Mouse (Mus musculus) gonadal fat pad, adult 2 months (tissue): ENCODE measurements around the gene Cdc42. TPM values are rescaled to one million over a fixed set of nuclear protein-coding genes. Genes with fewer than 3 reads are reported as not detected.

Source experiments
- DNase-seq: peaks from one replicate; pipeline ENCODE4 v3.0.0-alpha.2; 2012; ENCODE audit warnings: low read depth
- polyA plus RNA-seq: library from polyadenylated mRNA; depleted of rRNA; stranded (reverse); fragments of >200 nt; gene quantifications from 2 replicates; pipeline ENCODE4 v1.2.3, GENCODE M21; 2012; rRNA removed

Gene Cdc42
- polyA plus RNA-seq, 1 experiment = 148 TPM

DNA sequence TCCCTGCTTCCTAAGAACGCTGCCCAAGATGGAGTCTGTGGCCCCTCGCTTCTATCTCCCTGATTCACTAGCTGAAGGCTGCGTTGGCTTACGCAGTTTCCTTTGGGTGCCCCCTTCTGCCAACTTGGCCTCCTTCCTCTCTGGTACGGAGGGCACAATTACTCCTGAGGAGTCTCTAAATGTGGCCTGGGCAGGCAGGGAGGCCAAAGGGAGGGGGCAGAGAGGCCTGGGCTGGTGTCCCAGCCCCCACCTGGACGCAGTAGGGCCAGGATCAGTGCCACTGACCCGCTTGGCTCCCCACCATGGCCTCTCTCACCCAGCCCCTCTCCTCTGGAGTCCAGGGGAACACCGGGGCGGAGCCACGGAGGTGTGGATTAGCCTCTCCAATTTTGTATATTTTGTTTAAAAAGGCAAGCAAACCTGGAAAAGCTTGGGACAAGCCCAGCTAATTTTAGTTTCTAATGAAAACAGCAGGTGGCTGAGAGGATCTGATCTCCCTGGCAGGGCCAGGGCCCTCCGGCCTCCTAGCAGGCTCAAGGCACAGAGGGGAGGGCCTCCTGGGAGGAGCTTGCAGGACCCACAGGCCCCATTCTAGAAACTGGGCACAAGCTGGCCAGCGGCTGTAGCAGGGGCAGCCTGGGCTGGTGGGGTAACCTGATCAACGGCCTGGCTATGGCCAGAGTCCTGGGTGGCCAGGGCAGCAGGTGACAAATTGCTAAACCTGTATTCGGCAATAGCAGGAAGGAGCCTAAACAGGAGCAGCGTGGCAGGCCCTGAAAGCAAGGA is 71.5 kb downstream of the Cdc42 start:
- no peak for DNase-seq

GRCm38 (mm10) chr4:137283407-137283732 is 74.2 kb downstream of the Cdc42 start:
- DNase-seq = no peak

DNA sequence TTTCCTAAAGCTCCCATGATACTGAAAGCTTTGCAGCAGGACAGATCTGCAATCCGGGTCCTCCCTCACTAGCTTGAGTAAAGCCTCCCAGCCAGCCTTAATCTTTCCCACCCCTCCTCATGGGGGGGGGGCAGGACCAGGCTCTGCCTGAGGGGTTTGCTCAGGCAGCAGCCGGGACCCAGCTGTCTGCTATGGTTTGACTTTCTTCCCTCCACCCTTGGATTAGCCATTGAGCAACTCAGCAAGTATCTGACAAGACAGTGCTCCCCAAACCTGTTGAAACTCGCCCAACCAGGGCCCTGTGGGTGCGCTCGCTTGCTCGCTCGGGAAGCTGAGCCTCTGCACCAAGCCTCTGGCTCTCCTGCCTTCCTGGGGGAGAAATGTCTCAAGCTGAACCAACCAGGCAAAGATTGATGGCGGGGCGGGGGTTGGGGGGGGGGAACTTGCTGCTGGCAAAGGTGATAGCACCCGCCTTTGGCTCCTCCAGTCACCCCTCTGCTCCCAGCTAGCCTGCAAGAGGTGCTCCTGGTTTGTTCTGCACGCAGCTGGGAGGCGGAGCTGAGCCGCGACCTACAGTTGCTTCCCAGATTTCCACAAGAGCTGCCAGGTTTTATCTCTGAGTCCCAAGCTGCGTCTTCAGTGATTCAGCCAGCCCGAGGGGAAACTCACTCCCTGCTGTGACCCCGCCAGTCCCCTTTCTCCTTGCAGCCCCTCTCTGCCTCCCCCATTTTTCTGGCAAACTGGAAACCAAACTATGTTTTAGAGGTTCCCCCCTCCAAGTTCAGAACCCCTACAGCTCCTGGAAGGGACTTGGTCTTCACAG is 74.7 kb downstream of the Cdc42 start:
- DNase-seq = peak; percentile 75

GRCm38 (mm10) chr4:137282122-137282521 is 75.4 kb downstream of the Cdc42 start:
- no peak for DNase-seq

DNA sequence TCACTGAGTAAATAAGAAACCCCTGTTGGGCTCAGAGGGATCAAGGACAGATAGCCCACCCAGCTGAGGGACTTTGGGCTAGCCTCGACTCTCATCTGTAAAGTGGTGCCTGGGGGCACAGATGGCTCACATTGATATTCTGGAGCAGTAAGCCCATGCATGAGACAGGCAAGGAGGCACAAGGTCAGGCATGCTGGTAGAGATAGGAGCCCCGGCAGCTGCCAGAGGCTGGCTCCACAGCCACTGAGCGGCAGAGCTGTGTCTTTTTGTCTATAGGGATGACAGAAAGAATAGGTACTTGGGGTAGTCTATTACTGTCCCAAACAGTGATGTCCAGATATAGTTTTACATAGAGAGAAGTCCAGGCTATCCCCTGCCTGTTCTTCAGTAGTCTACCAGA is 76.2 kb downstream of the Cdc42 start:
- DNase-seq = no peak

GRCm38 (mm10) chr4:137279346-137279745 is 78.2 kb downstream of the Cdc42 start:
- DNase-seq = no peak

GRCm38 (mm10) chr4:137278144-137279040 is 79.1 kb downstream of the Cdc42 start:
- DNase-seq = no peak

DNA sequence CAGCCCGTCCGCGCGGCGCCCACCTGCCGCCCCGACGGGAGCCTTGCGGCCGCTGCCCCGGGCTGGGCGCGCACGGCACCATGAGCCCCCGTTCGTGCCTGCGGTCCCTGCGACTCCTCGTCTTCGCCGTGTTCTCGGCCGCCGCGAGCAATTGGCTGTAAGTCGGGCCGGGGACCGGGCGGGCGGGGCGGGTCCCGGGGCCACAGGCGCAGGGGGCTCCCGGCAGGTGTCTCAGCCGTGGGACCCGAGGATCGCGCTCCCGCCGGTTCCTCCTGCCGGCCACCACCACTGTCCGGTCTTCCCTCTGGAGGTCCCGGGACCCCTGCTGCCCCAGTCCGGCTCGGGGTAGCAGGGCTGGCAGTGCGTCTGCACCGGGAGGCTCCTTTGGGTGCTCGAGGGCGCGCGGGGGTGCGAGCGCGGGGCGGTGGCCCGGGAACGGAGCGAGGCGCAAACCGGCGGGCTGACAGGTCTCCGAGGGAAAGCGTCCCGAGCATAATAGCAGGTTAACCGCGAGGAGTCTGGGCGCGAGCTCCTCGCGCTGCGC is 79.8 kb downstream of the Cdc42 start:
- no peak for DNase-seq

- no peak for DNase-seq
Measured at GRCm38 (mm10) chr4:137277166-137277513, 80.4 kb downstream of the Cdc42 start, which contains the start of gene Wnt4. Wnt4 (plus strand) TSS chr4:137277489.

GRCm38 (mm10) chr4:137276443-137277165 is 80.9 kb downstream of the Cdc42 start:
- no peak for DNase-seq

DNA sequence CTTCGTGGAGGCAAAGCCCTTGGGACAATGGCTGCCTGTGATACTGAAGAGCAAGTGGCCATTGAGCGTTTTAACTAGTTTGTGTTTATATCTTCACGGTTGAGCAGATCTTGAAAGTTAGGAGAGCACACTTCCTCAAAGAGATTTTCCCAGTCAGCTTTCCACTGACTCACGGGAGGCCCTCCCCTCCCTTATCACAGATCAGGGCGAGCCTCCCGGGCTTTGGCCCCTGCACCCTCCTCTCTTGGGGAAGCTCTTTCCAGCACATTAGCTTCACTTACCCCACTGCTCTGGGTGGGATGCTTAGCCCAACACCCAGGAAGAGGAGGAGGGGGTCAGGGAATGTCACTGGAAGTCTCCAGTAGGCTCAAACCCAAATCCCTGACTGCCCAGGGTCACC is 83.2 kb downstream of the Cdc42 start:
- DNase-seq = no peak

DNA sequence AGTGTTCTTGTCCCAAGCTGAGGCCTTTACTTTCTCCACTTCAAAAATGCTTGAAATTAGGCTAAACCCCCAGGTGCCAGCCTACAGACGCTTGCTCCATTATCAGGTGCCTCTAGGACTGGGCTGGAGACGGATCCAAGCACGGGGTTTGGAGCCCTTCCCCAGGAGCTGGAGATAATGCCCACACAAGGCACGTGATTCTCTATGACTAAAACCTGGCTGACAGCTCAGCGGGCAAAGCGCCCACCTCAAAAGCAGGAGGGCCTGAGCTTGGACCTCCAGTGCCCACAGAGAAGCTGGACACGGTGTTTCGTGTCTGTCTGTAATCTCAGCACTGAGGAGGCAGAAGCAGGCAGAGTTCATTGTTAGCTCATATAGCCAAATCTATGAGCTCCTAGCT is 85.7 kb downstream of the Cdc42 start:
- DNase-seq = no peak

Other genes with a start within 250 kb of the Cdc42 start
- 5.5 and 5.7 TPM in 2 replicates for gene Wnt4, start 80.2 kb downstream of the Cdc42 start, polyA plus RNA-seq
- gene Cela3a, start 52.1 kb upstream of the Cdc42 start, polyA plus RNA-seq = not detected in 2 replicates
- 0.60 and 7.9 TPM in 2 replicates for gene Cela3b, start 72.8 kb upstream of the Cdc42 start, polyA plus RNA-seq
- gene 1700013G24Rik, start 95.6 kb upstream of the Cdc42 start, polyA plus RNA-seq = 3.7 and 6.4 TPM in 2 replicates
- gene Hspg2, start 111.0 kb upstream of the Cdc42 start, polyA plus RNA-seq = 49.9 and 64.1 TPM in 2 replicates
- 1.4 TPM in 1 of 2 replicates, not detected in the other for gene Ldlrad2, start 216.8 kb upstream of the Cdc42 start, polyA plus RNA-seq
- 68.5 and 70.7 TPM in 2 replicates for gene Usp48, start 236.0 kb upstream of the Cdc42 start, polyA plus RNA-seq